8 mouse cellular contexts compared by ENCODE assay signal in the genomic region with DNA sequence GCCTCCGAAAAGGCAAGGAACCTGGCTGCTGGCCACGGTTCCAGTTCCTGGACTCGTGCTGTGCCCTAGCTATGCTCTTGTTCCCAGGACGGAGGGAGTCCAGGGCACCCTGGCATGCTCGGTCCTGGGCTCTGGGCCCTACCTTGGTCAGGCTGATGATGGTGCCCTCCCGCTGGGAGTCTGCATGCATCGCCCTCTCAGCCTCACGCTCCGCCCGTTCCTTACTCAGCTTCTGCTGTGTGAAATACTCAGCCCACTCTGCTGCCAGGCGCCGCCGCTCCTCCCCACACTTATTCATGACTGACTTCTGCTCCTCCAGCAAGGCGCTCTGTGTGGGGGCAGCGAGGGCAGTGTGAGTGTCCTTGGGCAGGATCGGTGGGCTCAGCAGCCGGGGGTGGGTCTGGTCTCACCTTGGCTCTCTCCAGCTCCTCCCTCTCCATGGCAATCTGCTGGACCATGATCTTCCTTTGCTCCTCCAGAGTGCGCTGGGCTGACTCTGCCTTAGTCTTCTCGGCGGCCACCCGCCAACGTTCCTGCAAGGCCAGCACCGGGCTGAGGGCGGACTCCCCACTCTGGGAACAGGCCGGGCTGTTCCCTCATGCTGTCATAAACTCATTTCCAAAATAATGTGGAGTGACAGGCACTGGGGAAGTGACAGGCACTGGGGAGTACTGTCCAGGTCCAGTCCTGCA. TPM values are rescaled to one million over a fixed set of nuclear protein-coding genes. Genes with fewer than 3 reads are reported as not detected.
DNase-seq lines count a peak whose midpoint lies in the region; ATAC-seq and TF ChIP-seq lines count a peak whose summit lies in the region.

No protein-coding gene starts in this region.

- WGBS in kidney, postnatal 0 days = 70% methylated on average over 25 of the region's 25 CpGs
- WGBS in lung, embryonic 15.5 days = 71% methylated on average over 25 of the region's 25 CpGs
- WGBS in intestine, postnatal 0 days = 83% methylated on average over 25 of the region's 25 CpGs

- no peaks in the 10 kb centered on the region for H3K9me3 ChIP-seq in kidney, postnatal 0 days (replicated peaks; ENCODE audit: low read length)
- H3K9me3 ChIP-seq in lung, embryonic 15.5 days = no peaks in the 10 kb centered on the region
- H3K9me3 ChIP-seq in intestine, postnatal 0 days (ENCODE audit: control insufficient read depth) = no peaks in the 10 kb centered on the region

- no peaks in the 10 kb centered on the region for H3K27me3 ChIP-seq in kidney, postnatal 0 days (ENCODE audit: insufficient read depth, low read length)
- no peaks in the 10 kb centered on the region for H3K27me3 ChIP-seq in lung, embryonic 15.5 days
- H3K27me3 ChIP-seq in intestine, postnatal 0 days (replicated peaks; ENCODE audit: control insufficient read depth, insufficient read depth, low read length) = no peaks in the 10 kb centered on the region

- peak; percentile 67 for DNase-seq in lung, adult 18-20 months
- DNase-seq in lung, postnatal 14 days = no peak
- peak; percentile 69 to 70 for DNase-seq in cerebellum, postnatal 10 days
- DNase-seq in kidney, postnatal 0 days (ENCODE audit: low spot score) = no peak
- no peak for DNase-seq in thymus, postnatal 0 days (ENCODE audit: low spot score)
- no peak for DNase-seq in adrenal gland, adult 18-20 months (ENCODE audit: low spot score in 2 of 2)

- peaks cover 55% of the 10 kb centered on the region for H3K36me3 ChIP-seq in kidney, postnatal 0 days (ENCODE audit: insufficient read depth, low read length)
- peaks cover 73% of the 10 kb centered on the region for H3K36me3 ChIP-seq in lung, embryonic 15.5 days
- H3K36me3 ChIP-seq in intestine, postnatal 0 days (ENCODE audit: control insufficient read depth, insufficient read depth) = peaks cover 77% of the 10 kb centered on the region

- H3K4me3 ChIP-seq in kidney, postnatal 0 days (replicated peaks; ENCODE audit: low read depth, low read length) = no peak overlapping the region
- no peak overlapping the region for H3K4me3 ChIP-seq in lung, embryonic 15.5 days
- H3K4me3 ChIP-seq in intestine, postnatal 0 days (ENCODE audit: low read depth, low read length) = no peak overlapping the region

- H3K4me2 ChIP-seq in kidney, postnatal 0 days (ENCODE audit: low read length) = no peak overlapping the region
- no peak overlapping the region for H3K4me2 ChIP-seq in lung, embryonic 15.5 days
- H3K4me2 ChIP-seq in intestine, postnatal 0 days (replicated peaks; ENCODE audit: low read depth) = no peak overlapping the region

- no peak overlapping the region for H3K9ac ChIP-seq in kidney, postnatal 0 days (ENCODE audit: low read depth, low read length)
- no peak overlapping the region for H3K9ac ChIP-seq in lung, embryonic 15.5 days
- H3K9ac ChIP-seq in intestine, postnatal 0 days (ENCODE audit: low read depth, low read length) = no peak overlapping the region

- H3K27ac ChIP-seq in kidney, postnatal 0 days = no peak overlapping the region
- H3K27ac ChIP-seq in lung, embryonic 15.5 days = peak overlapping the region; percentile 69
- H3K27ac ChIP-seq in intestine, postnatal 0 days (ENCODE audit: low read depth, low read length) = no peak overlapping the region

- TF ChIP-seq CTCF in kidney, postnatal 0 days (IDR thresholded peaks at IDR 0.05; ENCODE audit: low read depth) = no peak
- no peak for TF ChIP-seq CTCF in intestine, postnatal 0 days (IDR thresholded peaks at IDR 0.05; ENCODE audit: low read depth)

- ATAC-seq in kidney, postnatal 0 days (replicated peaks; ENCODE audit: low FRiP score, low read depth) = peak; percentile 62; the same call in 1 of the 2 replicates
- peak; percentile 7; the same call in 1 of the 2 replicates for ATAC-seq in lung, embryonic 15.5 days (ENCODE audit: borderline replicate concordance, extremely low read depth, low FRiP score, low TSS enrichment)
- no peak for ATAC-seq in intestine, postnatal 0 days

- no peaks in the 10 kb centered on the region for H3K4me1 ChIP-seq in kidney, postnatal 0 days (replicated peaks; ENCODE audit: insufficient read depth, low read length)
- H3K4me1 ChIP-seq in lung, embryonic 15.5 days = no peaks in the 10 kb centered on the region
- H3K4me1 ChIP-seq in intestine, postnatal 0 days (replicated peaks; ENCODE audit: control insufficient read depth, insufficient read depth, low read length) = no peaks in the 10 kb centered on the region

RNA-seq across cellular contexts. Expression of gene Mrpl38, which starts 7.8 kb away (rescaled TPM):
- 81.1 and 89.8 TPM in 2 replicates for polyA plus RNA-seq in kidney, postnatal 0 days (2015; fragmentation: Nextera tagmentation; extraction: Ambion mirVana)
- polyA plus RNA-seq in lung, embryonic 15.5 days (2015; fragmentation: Nextera tagmentation; extraction: Ambion mirVana) = 89.5 and 94.7 TPM in 2 replicates
- 65.0 and 68.8 TPM in 2 replicates for polyA plus RNA-seq in thymus, postnatal 0 days (2015; fragmentation: Nextera tagmentation; extraction: Ambion mirVana)
- 35.6 and 38.5 TPM in 2 replicates for polyA plus RNA-seq in intestine, postnatal 0 days (2015; fragmentation: Nextera tagmentation; extraction: Ambion mirVana)
- 100 to 1,000 TPM; 106 to 115 TPM for total RNA-seq in adrenal gland, adult 18-20 months (2021)

RNA-seq across cellular contexts. Expression of gene Trim65, which starts 15.5 kb away (rescaled TPM):
- 3.1 and 3.3 TPM in 2 replicates for polyA plus RNA-seq in kidney, postnatal 0 days (2015; fragmentation: Nextera tagmentation; extraction: Ambion mirVana)
- polyA plus RNA-seq in lung, embryonic 15.5 days (2015; fragmentation: Nextera tagmentation; extraction: Ambion mirVana) = 3.7 and 4.3 TPM in 2 replicates
- 2.6 and 3.1 TPM in 2 replicates for polyA plus RNA-seq in thymus, postnatal 0 days (2015; fragmentation: Nextera tagmentation; extraction: Ambion mirVana)
- 3.1 and 3.3 TPM in 2 replicates for polyA plus RNA-seq in intestine, postnatal 0 days (2015; fragmentation: Nextera tagmentation; extraction: Ambion mirVana)
- total RNA-seq in adrenal gland, adult 18-20 months (2021) = 10 to 100 TPM; 12.9 to 13.1 TPM

RNA-seq across cellular contexts. Expression of gene Trim47, which starts 19.4 kb away (rescaled TPM):
- 40.8 and 41.7 TPM in 2 replicates for polyA plus RNA-seq in kidney, postnatal 0 days (2015; fragmentation: Nextera tagmentation; extraction: Ambion mirVana)
- polyA plus RNA-seq in lung, embryonic 15.5 days (2015; fragmentation: Nextera tagmentation; extraction: Ambion mirVana) = 24.9 and 25.9 TPM in 2 replicates
- 10.8 and 10.9 TPM in 2 replicates for polyA plus RNA-seq in thymus, postnatal 0 days (2015; fragmentation: Nextera tagmentation; extraction: Ambion mirVana)
- polyA plus RNA-seq in intestine, postnatal 0 days (2015; fragmentation: Nextera tagmentation; extraction: Ambion mirVana) = 15.7 and 16.1 TPM in 2 replicates
- 10 to 100 TPM; 14.6 to 23.5 TPM for total RNA-seq in adrenal gland, adult 18-20 months (2021)

RNA-seq across cellular contexts. Expression of gene Fbf1, which starts 21.5 kb away (rescaled TPM):
- 16.8 and 20.0 TPM in 2 replicates for polyA plus RNA-seq in kidney, postnatal 0 days (2015; fragmentation: Nextera tagmentation; extraction: Ambion mirVana)
- polyA plus RNA-seq in lung, embryonic 15.5 days (2015; fragmentation: Nextera tagmentation; extraction: Ambion mirVana) = 29.7 and 35.9 TPM in 2 replicates
- polyA plus RNA-seq in thymus, postnatal 0 days (2015; fragmentation: Nextera tagmentation; extraction: Ambion mirVana) = 12.0 and 13.1 TPM in 2 replicates
- polyA plus RNA-seq in intestine, postnatal 0 days (2015; fragmentation: Nextera tagmentation; extraction: Ambion mirVana) = 3.7 and 4.8 TPM in 2 replicates
- total RNA-seq in adrenal gland, adult 18-20 months (2021) = 10 to 100 TPM; 30.9 to 42.1 TPM

RNA-seq across cellular contexts. Expression of gene Ten1, which starts 52.2 kb away (rescaled TPM):
- polyA plus RNA-seq in kidney, postnatal 0 days (2015; fragmentation: Nextera tagmentation; extraction: Ambion mirVana) = 44.0 and 47.2 TPM in 2 replicates
- 77.5 and 78.3 TPM in 2 replicates for polyA plus RNA-seq in lung, embryonic 15.5 days (2015; fragmentation: Nextera tagmentation; extraction: Ambion mirVana)
- polyA plus RNA-seq in thymus, postnatal 0 days (2015; fragmentation: Nextera tagmentation; extraction: Ambion mirVana) = 127 and 134 TPM in 2 replicates
- 64.6 and 66.8 TPM in 2 replicates for polyA plus RNA-seq in intestine, postnatal 0 days (2015; fragmentation: Nextera tagmentation; extraction: Ambion mirVana)
- total RNA-seq in adrenal gland, adult 18-20 months (2021) = 10 to 100 TPM; 17.3 to 20.7 TPM

Comparison
In these comparisons a context has a peak if more than half of its experiments do, and no peak if none do; other contexts are left out.
1. DNase-seq: peak in lung, adult 18-20 months (2 of 2) and cerebellum, postnatal 10 days (2 of 2); none in lung, postnatal 14 days (single experiment), kidney, postnatal 0 days (single experiment), thymus, postnatal 0 days (single experiment) and adrenal gland, adult 18-20 months (0 of 2).